Mouse (Mus musculus) layer of hippocampus, postnatal 14 days (tissue): ENCODE measurements at regions not wholly inside any gene's neighbourhood (a gene's known extent, or its start where the extent isn't known, plus 50 kb on each side); places are given as distances from the start of the nearest gene placed in this dataset.
A peak's percentile ranks its signal among the peaks of the same experiment; 100 is the strongest.

Source experiments
- DNase-seq, 2 experiments: peaks; one replicate each; pipeline ENCODE4 v3.0.0; 2021 to 2022; ENCODE audit warnings: low spot score in 2 of 2, mixed read lengths in 1 of 2

GRCm38 (mm10) chr3:4669971-4670370, 1080.6 kb upstream of the Gm8797 start:
- DNase-seq = no peak

DNA sequence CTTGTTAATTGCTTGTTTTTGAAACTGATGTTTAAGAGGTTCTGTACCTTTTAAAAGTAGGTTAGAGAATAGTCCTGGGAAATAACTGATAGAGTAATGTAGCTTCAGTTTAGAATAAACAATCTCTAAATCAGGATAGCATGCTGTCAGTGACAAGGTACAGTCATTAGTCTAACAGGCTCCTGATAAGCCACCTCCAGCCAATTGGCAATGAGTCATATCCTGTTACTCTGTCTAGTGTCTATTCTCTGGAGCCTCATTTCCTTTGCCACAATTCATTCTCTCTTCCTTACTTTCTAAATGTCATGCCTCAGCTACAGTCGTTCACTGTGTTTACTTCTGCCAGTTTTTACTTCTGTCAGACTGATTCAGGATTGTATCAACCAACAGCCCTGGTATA, 1061.1 kb upstream of the Gm8797 start:
- peak in 1 of 2 experiments; percentile 0 for DNase-seq
